29 mouse cellular contexts compared by ENCODE assay signal in the genomic region with DNA sequence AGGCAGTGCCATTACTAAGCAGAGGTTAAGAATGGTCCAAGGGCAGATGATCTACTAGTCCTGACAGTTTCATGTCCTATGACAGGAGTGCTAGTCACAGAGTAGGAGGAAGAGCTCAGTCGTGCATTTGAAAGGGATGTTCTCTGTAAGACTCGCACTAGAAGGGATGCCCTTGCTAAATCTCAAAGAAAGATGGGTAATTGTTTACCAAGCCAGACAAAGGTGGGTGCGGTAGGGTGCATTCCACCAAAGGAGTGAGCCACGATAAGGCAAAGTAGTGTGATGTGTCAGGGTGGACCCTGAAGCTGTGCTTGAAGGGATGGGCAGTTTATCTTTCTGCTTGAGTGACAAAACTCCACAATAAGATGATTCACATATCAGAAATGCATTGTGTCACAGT. TPM values are rescaled to one million over a fixed set of nuclear protein-coding genes. Genes with fewer than 3 reads are reported as not detected.
"Had no signal": no experiment of that assay in that cellular context is flagged by ENCODE, and none has a peak within 500 bp of the region (broad histone marks: within the 10 kb centered on the region; RNA-seq: fewer than 3 reads in every experiment).

No protein-coding gene starts in this region.

- H3K4me3 ChIP-seq: heart, embryonic 12.5 days; hindbrain, embryonic 13.5 days; hindbrain, embryonic 15.5 days; layer of hippocampus, adult 2 months; left cerebral cortex, adult 2 months; limb, embryonic 10.5 days; limb, embryonic 12.5 days; liver, embryonic 13.5 days; liver, embryonic 15.5 days had no signal

- H3K4me1 ChIP-seq: heart, embryonic 12.5 days; hindbrain, embryonic 13.5 days; hindbrain, embryonic 15.5 days; limb, embryonic 10.5 days; limb, embryonic 12.5 days; liver, embryonic 13.5 days; liver, embryonic 15.5 days had no signal

- H3K36me3 ChIP-seq: heart, embryonic 12.5 days; hindbrain, embryonic 13.5 days; hindbrain, embryonic 15.5 days; limb, embryonic 10.5 days; limb, embryonic 12.5 days; liver, embryonic 13.5 days; liver, embryonic 15.5 days had no signal

- DNase-seq: gastrocnemius, postnatal 10 days; gastrocnemius, postnatal 36 days; heart, adult 18-20 months; heart, postnatal 10 days; heart, postnatal 36 days; kidney, adult 11 months; kidney, adult 8-10 months; kidney, postnatal 10 days; kidney, postnatal 25 days; kidney, postnatal 4 days; liver; liver, embryonic 13.5 days had no signal

- H3K27me3 ChIP-seq: heart, embryonic 12.5 days; hindbrain, embryonic 13.5 days; hindbrain, embryonic 15.5 days; limb, embryonic 12.5 days; liver, embryonic 13.5 days; liver, embryonic 15.5 days had no signal

- H3K9ac ChIP-seq: heart, embryonic 12.5 days; hindbrain, embryonic 13.5 days; hindbrain, embryonic 15.5 days; limb, embryonic 12.5 days; liver, embryonic 13.5 days; liver, embryonic 15.5 days had no signal

- H3K27ac ChIP-seq: hindbrain, embryonic 13.5 days; hindbrain, embryonic 15.5 days; hindbrain, postnatal 0 days; layer of hippocampus, adult 2 months; left cerebral cortex, adult 2 months; limb, embryonic 10.5 days; limb, embryonic 12.5 days; liver, embryonic 13.5 days; liver, embryonic 15.5 days had no signal

RNA-seq across cellular contexts. Expression of a gene that starts 50.5 kb away (rescaled TPM):
- total RNA-seq: gastrocnemius, adult 18-20 months; gastrocnemius, postnatal 10 days; gastrocnemius, postnatal 36 days; heart, adult 18-20 months; heart, postnatal 10 days; heart, postnatal 36 days; hematopoietic stem cell, adult 5-6 weeks; hindbrain, postnatal 0 days; layer of hippocampus, adult 2 months; layer of hippocampus, postnatal 25 days; left cerebral cortex, adult 2 months; left cerebral cortex, postnatal 14 days; left cerebral cortex, postnatal 36 days had no signal
- polyA plus RNA-seq: heart, embryonic 12.5 days; heart, embryonic 14.5 days; heart, embryonic 16.5 days; hindbrain, embryonic 11.5 days; hindbrain, embryonic 13.5 days; hindbrain, embryonic 15.5 days; hindbrain, postnatal 0 days; limb, embryonic 10.5 days; limb, embryonic 12.5 days had no signal
